Mouse (Mus musculus) frontal cortex, postnatal 36 days (tissue): ENCODE measurements around the gene Jmjd8.
"Not testable (repeated sequence)": the region's sequence is repeated elsewhere in the genome, so short reads cannot be mapped to it uniquely, and the experiment has no call there.

ENCODE experiments used
- DNase-seq, 2 experiments: peaks; one replicate each; pipeline ENCODE4 v3.0.0; 2022; ENCODE audit warnings: low spot score in 2 of 2

The Jmjd8 gene

DNA sequence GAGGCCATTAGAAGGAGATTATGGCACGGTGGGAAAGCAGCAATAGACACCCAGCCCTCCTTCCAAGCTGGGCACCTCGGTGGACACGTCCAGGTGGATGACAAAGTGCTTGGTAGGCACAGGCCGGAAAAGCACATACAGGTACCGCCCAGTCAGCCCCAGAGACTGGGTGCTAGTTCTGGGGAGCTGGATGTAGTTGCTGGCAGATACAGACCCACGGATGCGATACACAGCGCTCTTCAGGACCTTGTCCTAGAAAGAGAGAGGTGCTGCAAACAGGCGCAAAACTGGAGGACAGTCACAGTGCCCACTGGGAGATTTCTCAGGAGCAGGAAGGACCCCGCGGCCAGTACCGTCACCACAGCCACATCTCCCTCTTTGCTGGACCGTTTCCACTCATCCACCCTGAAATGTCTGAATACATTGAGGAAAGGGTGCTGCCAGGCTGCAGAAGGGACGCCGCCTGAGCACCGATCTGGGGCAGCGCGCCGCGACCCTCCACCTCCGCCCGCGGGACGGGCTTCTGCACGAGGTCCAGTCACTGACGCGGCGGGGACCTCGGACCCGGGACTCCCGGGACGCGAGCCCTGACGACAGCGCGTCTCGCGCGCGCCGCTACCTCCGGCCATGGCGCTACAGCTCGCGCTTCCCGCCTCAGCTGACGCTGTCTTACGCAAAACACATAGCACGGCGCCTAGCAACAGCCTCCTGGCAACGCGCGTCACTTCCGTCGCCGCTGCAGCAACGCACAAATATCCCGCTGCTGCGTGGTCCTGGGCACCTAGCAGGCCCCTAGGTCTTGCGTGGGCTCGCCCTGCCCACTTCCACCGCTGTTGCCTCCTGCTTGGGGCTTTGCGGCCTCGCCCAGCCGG is 32.4 kb downstream of the Jmjd8 start, which contains the start of gene Wdr90:
Gene Wdr90, minus strand, starts transcription at position 670 of the 872 bp plus-strand sequence.
- DNase-seq, result peak; percentile 93 to 96

DNA sequence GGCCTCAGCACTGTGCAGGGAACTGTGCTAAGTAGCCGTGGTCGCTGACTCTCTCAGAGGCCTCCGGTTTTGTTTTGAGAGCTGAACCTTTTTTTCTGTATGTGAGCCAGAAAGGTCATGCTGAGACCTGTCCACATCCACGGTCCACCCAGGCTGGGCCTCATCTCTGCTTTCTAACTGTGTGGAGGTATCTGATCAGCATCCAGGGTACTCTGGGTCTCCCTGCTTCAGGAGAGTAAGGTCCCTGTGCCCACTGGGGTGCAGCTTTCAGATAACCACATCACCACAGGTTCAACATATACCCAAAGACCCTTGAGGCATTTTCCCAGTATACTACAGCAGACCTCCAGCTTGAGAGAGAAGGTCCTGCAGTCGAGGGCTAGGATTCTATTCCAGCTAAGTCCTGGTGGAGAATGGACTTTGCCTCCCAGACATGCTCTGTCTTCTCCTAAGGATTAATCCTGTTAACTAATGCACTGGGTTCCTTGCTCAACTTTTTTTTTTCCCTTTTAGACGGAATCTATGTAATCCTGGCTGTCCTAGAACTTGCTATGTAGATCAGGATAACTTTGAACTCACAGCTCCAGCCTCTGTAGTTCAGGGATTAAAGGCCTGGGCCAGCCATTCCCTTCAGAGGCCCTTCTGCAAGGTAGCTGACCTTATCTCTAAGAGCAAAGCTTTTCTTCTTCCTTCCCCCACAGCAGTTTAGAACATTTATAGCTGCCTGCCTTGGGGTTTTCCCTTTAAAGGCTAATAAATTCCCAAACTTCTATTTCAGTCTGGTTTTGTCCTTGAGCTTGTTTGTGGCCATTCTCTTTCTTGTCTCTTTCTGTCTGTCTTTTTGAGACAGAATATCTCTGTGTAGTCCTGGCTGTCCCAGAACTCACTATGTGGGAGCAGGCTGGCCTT is 33.3 kb downstream of the Jmjd8 start:
- no peak for DNase-seq

GRCm38 (mm10) chr17:25863681-25864080 is 35.0 kb downstream of the Jmjd8 start:
- DNase-seq, result no peak

- no peak for DNase-seq
Observed at GRCm38 (mm10) chr17:25864311-25864710, 35.6 kb downstream of the Jmjd8 start.

DNA sequence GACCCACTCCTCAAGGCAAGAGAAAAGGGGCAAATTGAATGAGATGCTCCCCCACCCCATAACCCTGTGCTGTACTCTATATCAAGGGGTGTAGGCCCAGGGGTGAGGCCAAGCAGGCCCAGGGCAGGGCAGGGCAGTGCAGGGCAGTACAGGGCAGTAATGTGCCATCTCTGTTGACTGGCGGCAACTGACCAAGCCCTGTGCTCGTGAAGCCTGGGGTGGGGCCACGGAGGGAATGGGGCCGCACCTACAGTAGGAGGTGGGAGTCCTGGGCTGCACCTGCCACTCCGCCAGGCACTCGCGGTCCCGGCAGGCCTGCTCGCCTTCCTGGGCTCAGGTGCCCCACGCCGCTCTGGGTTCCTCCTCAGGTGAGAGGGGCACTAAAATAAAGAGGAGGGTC is 36.6 kb downstream of the Jmjd8 start:
- no peak for DNase-seq

DNA sequence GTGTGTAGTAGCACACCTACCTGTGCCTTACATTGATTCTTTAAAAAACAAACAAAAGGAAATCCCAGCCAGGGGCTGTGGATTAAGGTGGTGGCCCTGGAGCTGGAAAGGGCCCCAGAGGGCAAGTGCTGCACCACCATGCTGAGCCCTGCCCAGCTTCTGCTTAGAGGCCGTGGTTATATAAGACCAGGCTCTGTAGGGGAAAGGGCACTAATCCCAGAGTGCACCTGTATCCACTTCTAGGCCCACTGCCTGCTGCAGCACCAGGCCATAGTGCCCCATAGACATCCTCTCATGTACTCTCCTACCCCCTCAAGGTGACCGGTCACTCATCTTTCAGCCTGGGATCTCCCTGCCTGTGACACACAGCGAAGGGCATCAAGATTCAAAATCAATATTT is 37.5 kb downstream of the Jmjd8 start:
- no peak for DNase-seq

DNA sequence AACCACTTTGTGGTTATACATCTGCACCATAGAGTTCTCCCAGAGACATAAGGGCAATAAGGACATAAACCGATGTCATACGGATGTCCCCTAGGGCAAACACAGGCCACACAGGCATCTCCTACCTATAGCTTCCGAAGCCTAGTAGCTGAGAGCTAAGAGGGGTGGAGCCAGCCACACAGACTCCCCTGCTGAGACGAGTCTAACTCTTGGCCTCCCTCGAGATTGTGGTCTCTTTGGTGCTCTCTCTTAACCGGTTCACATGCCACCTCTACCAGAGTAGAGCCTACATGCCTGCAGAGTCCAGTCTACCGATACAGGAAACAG is 38.8 kb downstream of the Jmjd8 start:
- DNase-seq, result no peak

DNA sequence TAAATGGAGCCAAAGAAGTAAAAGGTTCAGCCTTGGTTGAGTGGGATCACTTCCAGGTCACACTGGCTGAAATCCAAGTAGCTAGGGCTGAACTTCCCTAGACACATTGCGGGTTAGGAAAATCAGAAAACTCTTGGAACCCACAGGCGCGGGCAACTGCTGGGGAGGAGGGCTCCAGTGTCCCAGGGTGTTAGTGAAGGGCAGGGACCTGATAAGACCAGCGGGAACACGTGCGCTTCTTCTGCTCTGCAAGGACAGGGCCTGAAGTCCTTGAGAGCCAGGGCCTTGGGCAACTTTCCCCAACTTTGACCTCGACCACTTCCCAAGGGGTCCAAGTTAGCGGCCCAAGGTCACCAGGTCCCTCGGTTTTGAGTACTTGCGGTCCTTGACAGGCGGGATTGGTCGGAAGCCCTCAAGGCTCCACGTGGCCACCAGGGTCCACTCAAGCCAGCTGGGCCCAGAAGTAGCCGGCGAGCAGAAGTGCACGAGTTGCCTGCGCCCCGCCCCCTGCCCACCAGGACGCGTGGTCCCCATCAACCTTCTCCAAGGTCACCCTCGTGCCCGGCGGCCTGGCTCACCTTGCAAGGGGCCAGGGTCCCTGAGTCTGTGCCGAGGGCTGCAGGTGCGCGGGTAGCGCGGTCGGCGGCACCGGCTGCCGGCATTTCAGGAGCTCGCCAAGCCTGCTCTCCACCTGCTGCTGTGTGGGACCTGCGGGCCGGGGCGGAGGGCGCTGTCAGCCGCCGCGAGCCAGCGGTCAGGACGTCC is 39.4 kb downstream of the Jmjd8 start:
- DNase-seq, result no peak

GRCm38 (mm10) chr17:25868601-25869191 is 40.0 kb downstream of the Jmjd8 start, which contains the start of gene Mcrip2:
Mcrip2 (minus strand) TSS chr17:25868764.
- DNase-seq, result peak; percentile 82

GRCm38 (mm10) chr17:25869498-25869897 is 40.8 kb downstream of the Jmjd8 start:
- no peak for DNase-seq

- DNase-seq, result no peak
Observed at GRCm38 (mm10) chr17:25869954-25870353, 41.3 kb downstream of the Jmjd8 start.

DNA sequence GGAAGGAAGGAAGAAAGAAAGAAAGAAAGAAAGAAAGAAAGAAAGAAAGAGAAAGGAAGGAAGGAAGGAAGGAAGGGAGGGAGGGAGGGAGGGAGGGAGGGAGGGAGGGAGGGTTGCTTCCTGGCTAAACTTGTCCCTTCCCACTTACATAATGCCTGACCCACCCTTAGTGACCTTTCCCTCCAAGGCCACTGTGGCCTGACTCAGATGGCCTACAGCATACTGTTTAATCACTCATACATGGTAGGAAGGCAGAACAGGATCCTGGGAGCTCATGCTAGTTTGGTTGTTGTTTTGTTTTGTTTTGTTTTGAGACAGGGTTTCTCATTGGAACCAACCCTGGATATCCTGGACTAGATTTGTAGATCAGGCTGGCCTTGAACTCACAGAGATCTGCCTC is 42.9 kb downstream of the Jmjd8 start:
- not testable (repeated sequence) for DNase-seq

DNA sequence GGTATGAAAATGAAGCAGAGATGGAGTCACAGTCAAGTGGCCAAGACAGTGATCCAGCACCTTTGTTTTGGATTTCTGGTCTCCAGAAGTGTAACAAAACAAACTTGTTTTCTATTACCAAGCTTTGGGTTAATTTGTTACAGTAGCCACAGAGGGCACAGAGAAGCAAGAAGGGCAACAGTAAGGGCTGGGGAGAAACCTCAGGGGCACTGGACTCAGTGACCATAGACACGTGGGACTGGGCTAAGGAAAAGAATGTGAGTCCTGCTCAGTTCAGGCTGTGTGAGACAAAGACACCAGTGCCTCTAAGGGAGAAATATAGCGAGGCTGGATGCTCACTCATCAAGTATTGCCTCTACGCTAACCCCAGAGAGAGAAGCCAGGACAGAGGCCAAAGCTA is 44.0 kb downstream of the Jmjd8 start:
- DNase-seq, result no peak

GRCm38 (mm10) chr17:25873405-25874147 is 44.9 kb downstream of the Jmjd8 start:
- DNase-seq, result no peak

- no peak for DNase-seq
Observed at GRCm38 (mm10) chr17:25874148-25874720, 45.6 kb downstream of the Jmjd8 start.

- peak; percentile 100 for DNase-seq
Observed at GRCm38 (mm10) chr17:25874721-25875170, 46.1 kb downstream of the Jmjd8 start, which contains the start of gene Mettl26. Mettl26 (plus strand) TSS chr17:25875074.

- peak; percentile 91 for DNase-seq
Observed at GRCm38 (mm10) chr17:25875171-25876136, 46.8 kb downstream of the Jmjd8 start.

DNA sequence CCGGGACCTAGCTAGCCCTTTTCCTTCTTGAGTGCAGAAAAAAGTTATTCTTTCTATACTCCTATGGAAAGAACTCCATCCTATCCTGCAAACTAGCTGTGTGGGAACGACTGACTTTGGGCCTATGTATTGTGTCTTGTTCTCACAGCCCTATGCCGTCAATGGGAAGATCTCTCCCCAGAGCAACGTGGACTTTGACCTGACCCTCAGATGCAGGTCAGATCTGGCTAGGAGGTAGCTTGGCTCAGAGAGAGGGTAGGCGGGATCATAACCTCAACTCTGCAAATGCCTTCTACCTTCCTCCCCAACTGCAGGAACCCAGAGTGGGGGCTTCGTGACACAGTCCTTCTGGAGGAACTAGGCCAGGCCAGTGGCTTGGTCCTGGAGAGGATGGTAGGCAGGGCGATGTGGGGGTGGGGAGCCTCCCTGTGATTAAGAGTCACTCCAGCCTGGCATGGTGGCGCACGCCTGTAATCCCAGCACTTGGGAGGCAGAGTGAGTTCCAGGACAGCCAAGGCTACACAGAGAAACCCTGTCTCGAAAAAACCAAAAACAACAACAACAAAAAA is 47.8 kb downstream of the Jmjd8 start:
- DNase-seq, result no peak

GRCm38 (mm10) chr17:25877025-25877424 is 48.4 kb downstream of the Jmjd8 start:
- no peak for DNase-seq
